Mouse (Mus musculus) embryonic facial prominence, embryonic 14.5 days (tissue): Measurements from ENCODE around the gene Pde7b. TPM values are rescaled to one million over a fixed set of nuclear protein-coding genes. Genes with fewer than 3 reads are reported as not detected.

Experiments used
- ATAC-seq: fragments of 200-750 bp; cut with Nextera tagmentation; 2 replicates; pipeline ENCODE4 v1.8.0; 2017; ENCODE audit warnings: low read depth, moderate number of reproducible peaks, moderate TSS enrichment
- DNase-seq: peaks from one replicate; pipeline ENCODE4 v3.0.0-alpha.2; 2015; ENCODE audit warnings: low spot score
- H3K27ac ChIP-seq: fragments of 300-500 bp; sonication (generic); replicated peaks from 2 replicates; pipeline ENCODE4 v1.5.1; 2014; ENCODE audit warnings: low read depth, mild to moderate bottlenecking, low read length, moderate library complexity
- H3K27me3 ChIP-seq: fragments of 300-500 bp; sonication (generic); replicated peaks from 2 replicates; pipeline ENCODE4 v1.6.1; 2014; ENCODE audit warnings: low read length; ENCODE audit not compliant: control insufficient read depth, insufficient read depth
- H3K36me3 ChIP-seq: fragments of 300-500 bp; sonication (generic); 2 replicates; pipeline ENCODE4 v1.6.1; 2014; ENCODE audit warnings: low read length, mixed read lengths; ENCODE audit not compliant: control insufficient read depth, insufficient read depth
- H3K4me1 ChIP-seq: fragments of 300-500 bp; sonication (generic); 2 replicates; pipeline ENCODE4 v1.6.1; 2014; ENCODE audit warnings: antibody characterized with exemption, low read length; ENCODE audit not compliant: control insufficient read depth, insufficient read depth
- H3K4me2 ChIP-seq: fragments of 300-500 bp; sonication (generic); 2 replicates; pipeline ENCODE4 v1.6.1; 2014; ENCODE audit warnings: low read depth, mild to moderate bottlenecking, low read length, moderate library complexity, mixed read lengths
- H3K4me3 ChIP-seq: fragments of 300-500 bp; sonication (generic); 2 replicates; pipeline ENCODE4 v1.5.1; 2014; ENCODE audit warnings: low read depth, mild to moderate bottlenecking, low read length
- H3K9ac ChIP-seq: fragments of 300-500 bp; sonication (generic); 2 replicates; pipeline ENCODE4 v1.6.1; 2014; ENCODE audit warnings: low read depth, mild to moderate bottlenecking, low read length, moderate library complexity, mixed read lengths
- H3K9me3 ChIP-seq: fragments of 300-500 bp; sonication (generic); 2 replicates; pipeline ENCODE4 v1.6.1; 2016; ENCODE audit warnings: low read length; ENCODE audit not compliant: control insufficient read depth
- WGBS: fragments of 180-500 bp; shearing (Covaris S2); extraction: QIAGEN DNeasy Blood & Tissue Kit; methylation state at CpG from one replicate; pipeline ENCODE4 v1.1.7; 2014; 5-methylcytosine and 5-hydroxymethylcytosine counted together
- polyA plus RNA-seq: library from polyadenylated mRNA; unstranded; fragments of >200 nt; fragmentation: Nextera tagmentation; extraction: Ambion mirVana; gene quantifications from 2 replicates; pipeline ENCODE4 v1.2.1, GENCODE M21; 2014

Gene Pde7b
- polyA plus RNA-seq, 1 experiment from 2014 or later: 8.8 TPM

GRCm38 (mm10) chr10:20504800-20505199 lies 220.1 kb downstream of the Pde7b start:
- ATAC-seq: no peak
- no peaks in the 10 kb centered on the region for H3K9me3 ChIP-seq
- H3K27me3 ChIP-seq: no peaks in the 10 kb centered on the region
- H3K9ac ChIP-seq: no peak overlapping the region
- no peaks in the 10 kb centered on the region for H3K36me3 ChIP-seq
- no peak overlapping the region for H3K4me2 ChIP-seq
- H3K4me3 ChIP-seq: no peak overlapping the region
- peaks cover 29% of the 10 kb centered on the region for H3K4me1 ChIP-seq
- 80% methylated on average over 3 of the region's 3 CpGs for whole genome bisulfite sequencing
- DNase-seq: no peak
- H3K27ac ChIP-seq: no peak overlapping the region

GRCm38 (mm10) chr10:20503265-20504025 lies 221.4 kb downstream of the Pde7b start:
- ATAC-seq (no peak), DNase-seq (no peak)
- Histone ChIP-seq H3K27ac (no peak overlapping the region), H3K36me3 (no peaks in the 10 kb centered on the region), H3K27me3 (no peaks in the 10 kb centered on the region), H3K4me2 (no peak overlapping the region), H3K9me3 (no peaks in the 10 kb centered on the region), H3K4me3 (no peak overlapping the region), H3K4me1 (peaks cover 29% of the 10 kb centered on the region), H3K9ac (no peak overlapping the region)
- WGBS: 89% methylated on average over 17 of the region's 17 CpGs

GRCm38 (mm10) chr10:20501221-20501620 lies 223.7 kb downstream of the Pde7b start:
- Histone ChIP-seq H3K4me2 (no peak overlapping the region), H3K27me3 (no peaks in the 10 kb centered on the region), H3K4me1 (peaks cover 17% of the 10 kb centered on the region), H3K9me3 (no peaks in the 10 kb centered on the region), H3K9ac (no peak overlapping the region), H3K4me3 (no peak overlapping the region), H3K27ac (no peak overlapping the region; the same call in 1 of the 2 replicates), H3K36me3 (no peaks in the 10 kb centered on the region)
- no peak for DNase-seq
- no peak for ATAC-seq
- WGBS: 73% methylated on average over 6 of the region's 6 CpGs

GRCm38 (mm10) chr10:20495051-20495450 lies 229.8 kb downstream of the Pde7b start:
- no peak for ATAC-seq
- no peak overlapping the region for H3K4me2 ChIP-seq
- H3K4me1 ChIP-seq: no peaks in the 10 kb centered on the region
- no peak overlapping the region for H3K27ac ChIP-seq
- no peak overlapping the region for H3K9ac ChIP-seq
- 87% methylated on average over 4 of the region's 4 CpGs for WGBS
- no peak for DNase-seq
- no peaks in the 10 kb centered on the region for H3K27me3 ChIP-seq
- no peaks in the 10 kb centered on the region for H3K9me3 ChIP-seq
- no peaks in the 10 kb centered on the region for H3K36me3 ChIP-seq
- H3K4me3 ChIP-seq: no peak overlapping the region

GRCm38 (mm10) chr10:20493826-20494455 lies 230.9 kb downstream of the Pde7b start:
- Histone ChIP-seq H3K4me3 (no peak overlapping the region), H3K9ac (no peak overlapping the region), H3K4me2 (no peak overlapping the region), H3K36me3 (no peaks in the 10 kb centered on the region), H3K4me1 (no peaks in the 10 kb centered on the region), H3K27ac (no peak overlapping the region), H3K27me3 (no peaks in the 10 kb centered on the region), H3K9me3 (no peaks in the 10 kb centered on the region)
- no peak for DNase-seq
- ATAC-seq: no peak
- 77% methylated on average over 5 of the region's 5 CpGs for WGBS

GRCm38 (mm10) chr10:20492216-20492964 lies 232.5 kb downstream of the Pde7b start:
- Histone ChIP-seq H3K36me3 (no peaks in the 10 kb centered on the region), H3K4me1 (no peaks in the 10 kb centered on the region; the same call in 1 of the 2 replicates), H3K27me3 (no peaks in the 10 kb centered on the region), H3K9ac (no peak overlapping the region), H3K9me3 (no peaks in the 10 kb centered on the region), H3K27ac (no peak overlapping the region), H3K4me2 (no peak overlapping the region), H3K4me3 (no peak overlapping the region)
- WGBS: 47% methylated on average over 11 of the region's 11 CpGs
- ATAC-seq (no peak), DNase-seq (no peak)

- Histone ChIP-seq H3K9me3 (no peaks in the 10 kb centered on the region), H3K9ac (no peak overlapping the region), H3K4me1 (no peaks in the 10 kb centered on the region; the same call in none of the 2 replicates), H3K4me2 (no peak overlapping the region), H3K36me3 (no peaks in the 10 kb centered on the region), H3K27me3 (no peaks in the 10 kb centered on the region), H3K4me3 (no peak overlapping the region), H3K27ac (no peak overlapping the region)
- DNase-seq: no peak
- 36% methylated on average over 1 of the region's 1 CpGs for WGBS
- ATAC-seq: no peak
Observed at GRCm38 (mm10) chr10:20490775-20491174, 234.1 kb downstream of the Pde7b start.

GRCm38 (mm10) chr10:20490281-20490680 lies 234.6 kb downstream of the Pde7b start:
- no peak overlapping the region for H3K27ac ChIP-seq
- no peaks in the 10 kb centered on the region for H3K27me3 ChIP-seq
- H3K4me1 ChIP-seq: no peaks in the 10 kb centered on the region; the same call in none of the 2 replicates
- no peak overlapping the region for H3K4me3 ChIP-seq
- no peaks in the 10 kb centered on the region for H3K36me3 ChIP-seq
- WGBS: 45% methylated on average over 8 of the region's 8 CpGs
- ATAC-seq (no peak), DNase-seq (no peak)
- H3K9me3 ChIP-seq: no peaks in the 10 kb centered on the region
- no peak overlapping the region for H3K9ac ChIP-seq
- H3K4me2 ChIP-seq: no peak overlapping the region
